Mouse (Mus musculus) heart, embryonic 12.5 days (tissue): ENCODE results near the gene Prl3c1. TPM values are rescaled to one million over a fixed set of nuclear protein-coding genes. Genes with fewer than 3 reads are reported as not detected.
"Not testable (repeated sequence)": the region's sequence is repeated elsewhere in the genome, so short reads cannot be mapped to it uniquely, and the experiment has no call there.

Experiments used
- ATAC-seq: fragments of 200-750 bp; cut with Nextera tagmentation; 2 replicates; pipeline ENCODE4 v1.8.0; 2017; ENCODE audit warnings: moderate TSS enrichment, moderate library complexity; ENCODE audit not compliant: insufficient number of reproducible peaks, low FRiP score
- H3K27ac ChIP-seq: fragments of 300-500 bp; sonication (generic); 2 replicates; pipeline ENCODE4 v1.5.1; 2016; ENCODE audit warnings: mild to moderate bottlenecking, moderate library complexity; ENCODE audit not compliant: poor library complexity, severe bottlenecking
- H3K27me3 ChIP-seq: fragments of 300-500 bp; sonication (generic); replicated peaks from 2 replicates; pipeline ENCODE4 v1.6.1; 2016; ENCODE audit warnings: mild to moderate bottlenecking, moderate library complexity
- H3K36me3 ChIP-seq: fragments of 300-500 bp; sonication (generic); 2 replicates; pipeline ENCODE4 v1.6.1; 2016; ENCODE audit warnings: mild to moderate bottlenecking, moderate library complexity
- H3K4me1 ChIP-seq: fragments of 300-500 bp; sonication (generic); replicated peaks from 2 replicates; pipeline ENCODE4 v1.6.1; 2016; ENCODE audit warnings: mild to moderate bottlenecking
- H3K4me2 ChIP-seq: fragments of 300-500 bp; sonication (generic); 2 replicates; pipeline ENCODE4 v1.6.1; 2016; ENCODE audit warnings: mild to moderate bottlenecking, moderate library complexity
- H3K4me3 ChIP-seq: fragments of 300-500 bp; sonication (generic); 2 replicates; pipeline ENCODE4 v1.5.1; 2016; ENCODE audit warnings: mild to moderate bottlenecking
- H3K9ac ChIP-seq: fragments of 300-500 bp; sonication (generic); 2 replicates; pipeline ENCODE4 v1.6.1; 2016; ENCODE audit warnings: mild to moderate bottlenecking, moderate library complexity
- H3K9me3 ChIP-seq: fragments of 300-500 bp; sonication (generic); replicated peaks from 2 replicates; pipeline ENCODE4 v1.6.1; 2016; ENCODE audit warnings: mild to moderate bottlenecking, moderate library complexity
- WGBS: fragments of 180-500 bp; shearing (Covaris S2); methylation state at CpG from one replicate; pipeline ENCODE4 v1.1.7; 2016; 5-methylcytosine and 5-hydroxymethylcytosine counted together
- polyA plus RNA-seq: library from polyadenylated mRNA; unstranded; fragments of >200 nt; fragmentation: Nextera tagmentation; extraction: Ambion mirVana; gene quantifications from 2 replicates; pipeline ENCODE4 v1.2.1, GENCODE M21; 2016

Gene Prl3c1
- polyA plus RNA-seq: not detected in 2 replicates

DNA sequence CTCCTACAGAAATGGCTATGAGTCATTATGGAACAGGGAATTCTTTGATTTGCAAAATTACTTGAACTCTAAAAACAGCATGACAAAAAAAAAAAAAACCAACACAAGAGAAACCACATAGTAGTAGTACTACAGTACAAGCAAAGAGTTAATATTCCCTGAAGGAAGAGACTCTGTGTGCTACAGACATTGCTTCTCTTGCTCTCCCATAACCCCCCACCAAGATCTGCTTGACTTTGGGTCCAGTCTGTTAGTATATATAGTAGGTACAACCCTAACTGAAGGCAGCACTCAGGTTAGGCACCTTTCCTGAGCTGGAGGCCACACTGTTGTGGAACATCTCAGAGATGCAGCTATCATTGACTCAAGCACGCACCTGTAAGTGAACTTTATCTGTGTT is at the start of gene Prl3c1:
Prl3c1 (plus strand) TSS at position 301 of the 400 bp plus-strand sequence.
- no peak for ATAC-seq
- WGBS: 75% methylated on average over 1 of the region's 1 CpGs
- Histone ChIP-seq H3K4me3 (no peak within 1 kb of the TSS), H3K4me1 (no peaks in the 10 kb centered on the region), H3K36me3 (no peaks in the 10 kb centered on the region), H3K27me3 (no peaks in the 10 kb centered on the region), H3K27ac (no peak within 1 kb of the TSS), H3K9ac (no peak within 1 kb of the TSS), H3K9me3 (peaks cover 3% of the 10 kb centered on the region; the same call in 1 of the 2 replicates), H3K4me2 (no peak within 1 kb of the TSS)

DNA sequence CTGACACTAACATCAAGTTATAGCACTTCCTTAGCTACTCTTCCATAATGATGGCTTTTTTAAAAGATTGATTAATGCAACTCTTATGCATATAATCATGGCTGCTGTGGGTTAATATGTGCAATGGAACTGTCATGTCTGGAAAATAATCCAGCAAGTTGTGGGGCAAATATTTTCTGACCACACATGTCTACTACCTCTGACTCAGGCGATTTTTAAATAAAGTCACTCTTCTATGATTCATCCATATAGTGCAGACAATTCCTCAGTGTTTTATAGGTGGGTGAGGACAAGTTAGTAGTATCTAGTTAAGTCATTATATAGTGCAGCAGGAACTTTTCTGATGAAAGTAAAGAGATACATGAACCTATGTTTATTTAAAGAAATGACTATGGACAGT is 48.2 kb upstream of the Prl3c1 start:
- no peak for ATAC-seq
- Histone ChIP-seq H3K27ac (no peak overlapping the region), H3K9ac (no peak overlapping the region), H3K36me3 (no peaks in the 10 kb centered on the region), H3K4me1 (no peaks in the 10 kb centered on the region), H3K9me3 (no peaks in the 10 kb centered on the region), H3K27me3 (no peaks in the 10 kb centered on the region), H3K4me2 (no peak overlapping the region), H3K4me3 (no peak overlapping the region)
- WGBS: 54% methylated on average over 1 of the region's 1 CpGs

DNA sequence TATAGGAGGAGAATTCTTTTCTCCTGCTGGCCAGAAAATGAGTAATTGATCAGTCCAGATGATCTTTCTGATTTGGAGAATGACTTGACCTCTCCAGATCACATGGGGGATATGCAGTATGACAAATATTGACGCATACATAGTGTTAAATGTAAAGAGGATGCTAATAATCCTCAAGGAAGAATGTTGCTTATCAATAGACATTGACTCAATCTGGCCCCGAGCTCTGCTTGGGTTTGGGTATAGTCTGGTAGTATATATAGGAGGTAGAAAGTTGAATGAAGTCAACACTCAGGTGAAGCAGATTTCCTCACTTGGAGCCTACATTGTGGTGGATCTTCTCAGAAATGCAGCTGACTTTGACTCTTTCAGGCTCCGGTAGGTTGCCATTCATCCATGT is 40.0 kb upstream of the Prl3c1 start, which contains the start of gene Prl3d3:
Prl3d3 (plus strand) TSS at position 301 of the 400 bp plus-strand sequence.
- ATAC-seq, H3K27ac ChIP-seq, H3K36me3 ChIP-seq, H3K27me3 ChIP-seq, H3K4me3 ChIP-seq, H3K9ac ChIP-seq, H3K4me2 ChIP-seq, H3K9me3 ChIP-seq, H3K4me1 ChIP-seq: not testable (repeated sequence)
- 81% methylated on average over 3 of the region's 3 CpGs for WGBS

DNA sequence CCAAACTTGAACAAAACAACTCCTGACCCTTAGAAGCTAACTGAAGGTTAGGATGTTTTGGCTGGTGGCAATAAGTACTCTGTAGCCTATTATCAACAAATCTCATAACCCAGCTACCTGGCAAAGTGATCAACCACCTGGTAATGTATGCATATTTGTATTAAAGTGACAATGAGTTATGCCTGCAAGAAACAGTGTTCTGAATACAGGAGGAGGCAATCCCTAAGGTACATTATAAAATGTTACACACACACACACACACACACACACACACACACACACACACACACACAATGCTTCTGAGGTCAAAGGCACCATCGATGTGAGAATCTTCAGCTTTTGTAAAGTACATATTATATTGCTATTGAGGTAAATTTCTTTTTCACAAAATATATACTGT is 45.1 kb downstream of the Prl3c1 start, which contains the start of gene Prl3b1:
Prl3b1 (plus strand) TSS at position 301 of the 400 bp plus-strand sequence.
- Histone ChIP-seq H3K9me3 (no peaks in the 10 kb centered on the region), H3K27me3 (no peaks in the 10 kb centered on the region), H3K4me3 (no peak within 1 kb of the TSS), H3K36me3 (no peaks in the 10 kb centered on the region), H3K4me1 (no peaks in the 10 kb centered on the region), H3K4me2 (no peak within 1 kb of the TSS), H3K27ac (no peak within 1 kb of the TSS), H3K9ac (no peak within 1 kb of the TSS)
- no peak for ATAC-seq
- WGBS: 86% methylated on average over 1 of the region's 1 CpGs

Other genes starting within 250 kb of the Prl3c1 start
- not detected in 2 replicates for gene Prl, start 139.1 kb upstream of the Prl3c1 start, polyA plus RNA-seq
- not detected in 2 replicates for gene Prl3d1, start 102.5 kb upstream of the Prl3c1 start, polyA plus RNA-seq
- not detected in 2 replicates for gene Prl3d2, start 75.0 kb upstream of the Prl3c1 start, polyA plus RNA-seq
- gene Prl3d3, start 39.9 kb upstream of the Prl3c1 start, polyA plus RNA-seq: not detected in 2 replicates
- gene Prl3b1, start 45.2 kb downstream of the Prl3c1 start, polyA plus RNA-seq: not detected in 2 replicates
- gene Prl3a1, start 62.8 kb downstream of the Prl3c1 start, polyA plus RNA-seq: not detected in 2 replicates
- not detected in 2 replicates for gene Prl6a1, start 116.0 kb downstream of the Prl3c1 start, polyA plus RNA-seq
- 0.63 TPM in 1 of 2 replicates, not detected in the other for gene Prl8a2, start 149.0 kb downstream of the Prl3c1 start, polyA plus RNA-seq
- gene Prl2b1, start 194.2 kb downstream of the Prl3c1 start, polyA plus RNA-seq: not detected in 2 replicates
- gene Prl8a6, start 242.0 kb downstream of the Prl3c1 start, polyA plus RNA-seq: not detected in 2 replicates